ENCODE assay signal across 24 mouse cellular contexts in genomic region chr17:73156606-73157005, GRCm38 (mm10). TPM values are rescaled to one million over a fixed set of nuclear protein-coding genes. Genes with fewer than 3 reads are reported as not detected.
DNase-seq lines count a peak whose midpoint lies in the region; ATAC-seq and TF ChIP-seq lines count a peak whose summit lies in the region.
"Had no signal": no experiment of that assay in that cellular context is flagged by ENCODE, and none has a peak within 500 bp of the region (broad histone marks: within the 10 kb centered on the region; RNA-seq: fewer than 3 reads in every experiment).

No protein-coding gene starts in this region.

- DNase-seq in heart, embryonic 10.5 days (ENCODE audit: low spot score): peak; percentile 20
- DNase-seq in heart, adult 11 months: no peak
- no peak for DNase-seq in kidney, postnatal 14 days
- DNase-seq in kidney, postnatal 0 days (ENCODE audit: low spot score): peak; percentile 53
- DNase-seq in kidney, adult 8-10 months: no peak
- no peak for DNase-seq in lung, postnatal 14 days
- DNase-seq: adrenal gland, adult 8-10 months; adrenal gland, postnatal 14 days; adrenal gland, postnatal 36 days; B cell, adult 2 months; cerebellum, adult 11-12 months; cerebellum, adult 2 months; cerebellum, adult 9-10 months; cerebellum, postnatal 10 days; cerebellum, postnatal 25 days had no signal

- 78% methylated on average over 1 of the region's 1 CpGs for WGBS in heart, embryonic 10.5 days
- 41% methylated on average over 1 of the region's 1 CpGs for WGBS in kidney, embryonic 15.5 days
- WGBS in kidney, postnatal 0 days: 39% methylated on average over 1 of the region's 1 CpGs

- no peak overlapping the region for H3K27ac ChIP-seq in heart, embryonic 10.5 days
- H3K27ac ChIP-seq in kidney, embryonic 15.5 days: no peak overlapping the region
- H3K27ac ChIP-seq in kidney, postnatal 0 days: no peak overlapping the region
- H3K27ac ChIP-seq: embryonic facial prominence, embryonic 10.5 days; embryonic facial prominence, embryonic 12.5 days; forebrain, embryonic 13.5 days had no signal

- H3K9me3 ChIP-seq in heart, embryonic 10.5 days: no peaks in the 10 kb centered on the region
- no peaks in the 10 kb centered on the region for H3K9me3 ChIP-seq in kidney, embryonic 15.5 days (replicated peaks)
- no peaks in the 10 kb centered on the region for H3K9me3 ChIP-seq in kidney, postnatal 0 days (replicated peaks; ENCODE audit: low read length)
- H3K9me3 ChIP-seq: embryonic facial prominence, embryonic 10.5 days; embryonic facial prominence, embryonic 12.5 days; forebrain, embryonic 13.5 days; G1E had no signal

- peak; percentile 43 for ATAC-seq in kidney, embryonic 15.5 days (replicated peaks; ENCODE audit: low FRiP score)
- no peak for ATAC-seq in kidney, postnatal 0 days (replicated peaks; ENCODE audit: low FRiP score, low read depth)
- ATAC-seq: activated CD4-positive, CD25-positive, alpha-beta regulatory T cell, adult 4 months; CD4-positive, CD25-positive, alpha-beta regulatory T cell, adult 4 months; forebrain, embryonic 13.5 days; forebrain, embryonic 16.5 days had no signal

- H3K36me3 ChIP-seq in heart, embryonic 10.5 days: no peaks in the 10 kb centered on the region
- H3K36me3 ChIP-seq in kidney, embryonic 15.5 days: peaks cover 5% of the 10 kb centered on the region; the same call in 1 of the 2 replicates
- no peaks in the 10 kb centered on the region for H3K36me3 ChIP-seq in kidney, postnatal 0 days (ENCODE audit: insufficient read depth, low read length)
- H3K36me3 ChIP-seq: embryonic facial prominence, embryonic 10.5 days; embryonic facial prominence, embryonic 12.5 days had no signal

- H3K4me3 ChIP-seq in heart, embryonic 10.5 days: no peak overlapping the region
- H3K4me3 ChIP-seq in kidney, embryonic 15.5 days (replicated peaks): no peak overlapping the region
- H3K4me3 ChIP-seq in kidney, postnatal 0 days (replicated peaks; ENCODE audit: low read depth, low read length): no peak overlapping the region
- H3K4me3 ChIP-seq: embryonic facial prominence, embryonic 10.5 days; embryonic facial prominence, embryonic 12.5 days; forebrain, embryonic 13.5 days had no signal

- H3K27me3 ChIP-seq in heart, embryonic 10.5 days (ENCODE audit: insufficient read depth, poor library complexity, severe bottlenecking): no peaks in the 10 kb centered on the region
- H3K27me3 ChIP-seq in kidney, embryonic 15.5 days: no peaks in the 10 kb centered on the region
- no peaks in the 10 kb centered on the region for H3K27me3 ChIP-seq in kidney, postnatal 0 days (ENCODE audit: insufficient read depth, low read length)
- H3K27me3 ChIP-seq: CH12.LX; embryonic facial prominence, embryonic 12.5 days; forebrain, embryonic 13.5 days had no signal

- H3K4me2 ChIP-seq in kidney, embryonic 15.5 days: no peak overlapping the region
- H3K4me2 ChIP-seq in kidney, postnatal 0 days (ENCODE audit: low read length): no peak overlapping the region
- H3K4me2 ChIP-seq: embryonic facial prominence, embryonic 12.5 days; forebrain, embryonic 13.5 days had no signal

- no peak for TF ChIP-seq CTCF in kidney, postnatal 0 days (IDR thresholded peaks at IDR 0.05; ENCODE audit: low read depth)

- no peaks in the 10 kb centered on the region; the same call in 1 of the 2 replicates for H3K4me1 ChIP-seq in heart, embryonic 10.5 days
- H3K4me1 ChIP-seq in kidney, embryonic 15.5 days: peaks cover 3% of the 10 kb centered on the region; the same call in 1 of the 2 replicates
- H3K4me1 ChIP-seq in kidney, postnatal 0 days (replicated peaks; ENCODE audit: insufficient read depth, low read length): no peaks in the 10 kb centered on the region
- H3K4me1 ChIP-seq: embryonic facial prominence, embryonic 10.5 days; embryonic facial prominence, embryonic 12.5 days; forebrain, embryonic 13.5 days had no signal

- H3K9ac ChIP-seq in kidney, embryonic 15.5 days: no peak overlapping the region
- no peak overlapping the region for H3K9ac ChIP-seq in kidney, postnatal 0 days (ENCODE audit: low read depth, low read length)
- H3K9ac ChIP-seq: embryonic facial prominence, embryonic 12.5 days; forebrain, embryonic 13.5 days had no signal

RNA-seq across cellular contexts. Expression of gene Lclat1, which starts 48.8 kb away (rescaled TPM):
- 24.4 and 37.9 TPM in 2 replicates for polyA plus RNA-seq in heart, embryonic 10.5 days (2016; fragmentation: Nextera tagmentation; extraction: Ambion mirVana)
- polyA plus RNA-seq in kidney, embryonic 15.5 days (2015; fragmentation: Nextera tagmentation; extraction: Ambion mirVana): 17.0 and 17.3 TPM in 2 replicates
- polyA plus RNA-seq in kidney, postnatal 0 days (2015; fragmentation: Nextera tagmentation; extraction: Ambion mirVana): 12.5 and 14.5 TPM in 2 replicates

Comparison
In these comparisons a context has a peak if more than half of its experiments do, and no peak if none do; other contexts are left out.
1. DNase-seq: peak in heart, embryonic 10.5 days (single experiment) and kidney, postnatal 0 days (single experiment); none in heart, adult 11 months (single experiment), kidney, postnatal 14 days (single experiment), kidney, adult 8-10 months (0 of 2) and lung, postnatal 14 days (single experiment).